Comparison of ENCODE assay signal across 22 mouse cellular contexts in genomic region chr16:74514481-74514880, GRCm38 (mm10).
DNase-seq lines count a peak whose midpoint lies in the region; ATAC-seq and TF ChIP-seq lines count a peak whose summit lies in the region.
"Had no signal": no experiment of that assay in that cellular context is flagged by ENCODE, and none has a peak within 500 bp of the region (broad histone marks: within the 10 kb centered on the region; RNA-seq: fewer than 3 reads in every experiment).

No protein-coding gene starts in this region.

- H3K79me2 ChIP-seq in MEL (ENCODE audit: control insufficient read depth, insufficient read depth, low read length, poor library complexity): no peaks in the 10 kb centered on the region

- no peaks in the 10 kb centered on the region for H3K9me3 ChIP-seq in embryonic facial prominence, embryonic 11.5 days (replicated peaks; ENCODE audit: control insufficient read depth, low read length)
- no peaks in the 10 kb centered on the region for H3K9me3 ChIP-seq in embryonic facial prominence, embryonic 10.5 days
- H3K9me3 ChIP-seq in kidney, embryonic 15.5 days (replicated peaks): no peaks in the 10 kb centered on the region
- H3K9me3 ChIP-seq in MEL (replicated peaks; ENCODE audit: insufficient read depth, low read length): no peaks in the 10 kb centered on the region
- H3K9me3 ChIP-seq: embryonic facial prominence, embryonic 12.5 days; forebrain, embryonic 15.5 days; hindbrain, embryonic 12.5 days had no signal

- H3K4me2 ChIP-seq in embryonic facial prominence, embryonic 11.5 days (ENCODE audit: low read depth, low read length): no peak overlapping the region
- no peak overlapping the region for H3K4me2 ChIP-seq in kidney, embryonic 15.5 days
- H3K4me2 ChIP-seq: embryonic facial prominence, embryonic 12.5 days; forebrain, embryonic 15.5 days; hindbrain, embryonic 12.5 days had no signal

- no peaks in the 10 kb centered on the region for H3K36me3 ChIP-seq in embryonic facial prominence, embryonic 11.5 days (replicated peaks; ENCODE audit: control insufficient read depth, insufficient read depth, low read depth, low read length)
- no peaks in the 10 kb centered on the region for H3K36me3 ChIP-seq in embryonic facial prominence, embryonic 10.5 days (replicated peaks)
- H3K36me3 ChIP-seq in kidney, embryonic 15.5 days: no peaks in the 10 kb centered on the region
- peaks cover 0 to 35% of the 10 kb centered on the region in 2 experiments; a peak in 2 of 4 replicates for H3K36me3 ChIP-seq in MEL (ENCODE audit: control insufficient read depth in 1 of 2, insufficient read depth in 2 of 2, low read length in 2 of 2)
- H3K36me3 ChIP-seq: embryonic facial prominence, embryonic 12.5 days; forebrain, embryonic 15.5 days; G1E; hindbrain, embryonic 12.5 days had no signal

- H3K4me3 ChIP-seq in embryonic facial prominence, embryonic 11.5 days (ENCODE audit: low read depth, low read length): no peak overlapping the region
- no peak overlapping the region for H3K4me3 ChIP-seq in embryonic facial prominence, embryonic 10.5 days
- no peak overlapping the region for H3K4me3 ChIP-seq in kidney, embryonic 15.5 days (replicated peaks)
- H3K4me3 ChIP-seq in MEL (ENCODE audit: control insufficient read depth in 1 of 2, insufficient read depth in 1 of 2, low read depth in 2 of 2, low read length in 2 of 2): no peak overlapping the region
- H3K4me3 ChIP-seq: embryonic facial prominence, embryonic 12.5 days; forebrain, embryonic 15.5 days; hindbrain, embryonic 12.5 days had no signal

- no peak for TF ChIP-seq CTCF in MEL (IDR thresholded peaks at IDR 0.05 in 2 of 3, conservative IDR thresholded peaks at IDR 0.05 in 1 of 3; ENCODE audit: control insufficient read depth in 1 of 3, insufficient read depth in 1 of 3, low read depth in 2 of 3, low read length in 3 of 3, poor library complexity in 1 of 3, severe bottlenecking in 1 of 3)

- H3K27me3 ChIP-seq in embryonic facial prominence, embryonic 11.5 days (ENCODE audit: control insufficient read depth, insufficient read depth, low read length): no peaks in the 10 kb centered on the region
- no peaks in the 10 kb centered on the region for H3K27me3 ChIP-seq in embryonic facial prominence, embryonic 10.5 days (replicated peaks; ENCODE audit: low read depth, poor library complexity, severe bottlenecking)
- H3K27me3 ChIP-seq in kidney, embryonic 15.5 days: no peaks in the 10 kb centered on the region
- no peaks in the 10 kb centered on the region for H3K27me3 ChIP-seq in MEL (ENCODE audit: control insufficient read depth in 1 of 2, insufficient read depth in 2 of 2, low read length in 2 of 2)
- H3K27me3 ChIP-seq: embryonic facial prominence, embryonic 12.5 days; forebrain, embryonic 15.5 days; hindbrain, embryonic 12.5 days had no signal

- peak in 1 of 2 experiments; percentile 26; a peak in 2 of 4 replicates for TF ChIP-seq EP300 in MEL (IDR thresholded peaks at IDR 0.05; ENCODE audit: low read depth in 1 of 2, low read length in 2 of 2)

- no peaks in the 10 kb centered on the region for H3K4me1 ChIP-seq in embryonic facial prominence, embryonic 11.5 days (ENCODE audit: control insufficient read depth, insufficient read depth, low read length)
- H3K4me1 ChIP-seq in embryonic facial prominence, embryonic 10.5 days: peaks cover 5% of the 10 kb centered on the region
- no peaks in the 10 kb centered on the region for H3K4me1 ChIP-seq in kidney, embryonic 15.5 days
- H3K4me1 ChIP-seq in MEL (ENCODE audit: control insufficient read depth in 1 of 2, insufficient read depth in 2 of 2, low read length in 2 of 2): peaks cover 10 to 20% of the 10 kb centered on the region in 2 experiments
- H3K4me1 ChIP-seq: forebrain, embryonic 15.5 days; hindbrain, embryonic 12.5 days had no signal

- TF ChIP-seq RAD21 in MEL (IDR thresholded peaks at IDR 0.05; ENCODE audit: low read depth, low read length): no peak

- no peak overlapping the region for H3K9ac ChIP-seq in embryonic facial prominence, embryonic 11.5 days (replicated peaks; ENCODE audit: low read length)
- H3K9ac ChIP-seq in kidney, embryonic 15.5 days: no peak overlapping the region
- H3K9ac ChIP-seq in MEL (ENCODE audit: control insufficient read depth, low read depth, low read length, poor library complexity, severe bottlenecking): no peak overlapping the region
- H3K9ac ChIP-seq: embryonic facial prominence, embryonic 12.5 days; forebrain, embryonic 15.5 days; hindbrain, embryonic 12.5 days had no signal

- no peak for ATAC-seq in embryonic facial prominence, embryonic 11.5 days (replicated peaks; ENCODE audit: insufficient number of reproducible peaks, low FRiP score, low TSS enrichment, low read depth)
- ATAC-seq in kidney, embryonic 15.5 days (replicated peaks; ENCODE audit: low FRiP score): peak; percentile 96
- ATAC-seq: CD4-positive, CD25-positive, alpha-beta regulatory T cell, adult 4 months; forebrain, embryonic 15.5 days; hindbrain, embryonic 16.5 days; inflammation-experienced regulatory T-cells, adult 6 months; intestine, postnatal 0 days had no signal

- peak; percentile 5 for DNase-seq in embryonic facial prominence, embryonic 11.5 days (ENCODE audit: low spot score)
- no peak for DNase-seq in embryonic facial prominence, embryonic 10.5 days (ENCODE audit: low spot score)
- DNase-seq in kidney, postnatal 10 days: no peak
- DNase-seq in 416B (ENCODE audit: low read depth) (peak; percentile 52), MEL (ENCODE audit: low read depth, low spot score) (no peak)
- no peak for DNase-seq in cerebellum, adult 11 months
- DNase-seq: adrenal gland, postnatal 14 days; B cell, adult 2 months; cerebellum, adult 2 months; cerebellum, postnatal 10 days; heart, adult 18-20 months; heart, postnatal 10 days; heart, postnatal 4 days had no signal

- no peak overlapping the region for H3K27ac ChIP-seq in embryonic facial prominence, embryonic 11.5 days (replicated peaks; ENCODE audit: low read depth, low read length)
- H3K27ac ChIP-seq in embryonic facial prominence, embryonic 10.5 days (replicated peaks): no peak overlapping the region
- no peak overlapping the region for H3K27ac ChIP-seq in kidney, embryonic 15.5 days
- H3K27ac ChIP-seq in MEL (ENCODE audit: control insufficient read depth, low read depth, low read length): peak overlapping the region; percentile 2; the same call in 1 of the 2 replicates
- H3K27ac ChIP-seq: embryonic facial prominence, embryonic 12.5 days; forebrain, embryonic 15.5 days; hindbrain, embryonic 12.5 days had no signal

- 44% methylated on average over 4 of the region's 4 CpGs for WGBS in embryonic facial prominence, embryonic 11.5 days
- WGBS in embryonic facial prominence, embryonic 10.5 days: 46% methylated on average over 4 of the region's 4 CpGs
- 17% methylated on average over 4 of the region's 4 CpGs for WGBS in kidney, embryonic 15.5 days

- TF ChIP-seq POLR2A in MEL (IDR thresholded peaks at IDR 0.05; ENCODE audit: control insufficient read depth in 1 of 2, insufficient read depth in 1 of 2, low read depth in 1 of 2, low read length in 2 of 2, poor library complexity in 1 of 2): no peak

TF ChIP-seq in MEL, 35 proteins besides CTCF, POLR2A, EP300 and RAD21:
- TF ChIP-seq TCF12 (IDR thresholded peaks at IDR 0.05; ENCODE audit: low read depth, low read length) (no peak), RCOR1 (IDR thresholded peaks at IDR 0.05; ENCODE audit: low read depth, low read length) (peak; percentile 35; the same call in 1 of the 2 replicates)

Comparison
In these comparisons a context has a peak if more than half of its experiments do, and no peak if none do; other contexts are left out.
1. DNase-seq: peak in embryonic facial prominence, embryonic 11.5 days (single experiment) and 416B (single experiment); none in embryonic facial prominence, embryonic 10.5 days (single experiment), kidney, postnatal 10 days (single experiment), MEL (single experiment) and cerebellum, adult 11 months (single experiment).